Mouse (Mus musculus) regulatory T cell (primary cell): ENCODE results near the gene A530084C06Rik.

Experiments
- in situ Hi-C: fragments of 300-600 bp; cut with MboI, MseI; formaldehyde crosslinking; loops from one replicate; pipeline ENCODE4 v1.15.1; 2025; ENCODE audit warnings: high pct_unique_total_duplicates

The A530084C06Rik gene

DNA sequence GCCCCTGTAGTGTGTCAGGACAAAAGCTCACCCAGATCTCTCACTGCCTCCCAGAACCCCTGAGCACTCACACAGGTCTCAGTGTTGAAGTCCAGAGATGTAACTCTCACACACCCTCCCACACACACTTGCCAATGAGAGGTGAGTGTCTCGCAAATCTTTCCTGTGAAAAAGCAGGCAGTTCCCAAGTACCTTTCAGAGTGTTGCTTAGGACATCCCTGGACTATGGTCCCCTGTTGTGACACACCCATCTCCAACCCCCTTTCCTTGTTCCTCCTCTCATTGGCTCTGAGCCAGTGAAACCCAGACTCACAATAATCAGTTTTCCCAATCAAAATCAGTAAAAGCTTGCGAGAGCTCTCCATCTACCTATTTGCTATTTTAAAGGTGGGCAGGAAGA lies 12.3 kb downstream of the A530084C06Rik start:
- in situ Hi-C loops = no loop called here

- in situ Hi-C loops = no loop called here
These were observed 16.1 kb downstream of the A530084C06Rik start for GRCm38 (mm10) chr13:31543021-31543420.

DNA sequence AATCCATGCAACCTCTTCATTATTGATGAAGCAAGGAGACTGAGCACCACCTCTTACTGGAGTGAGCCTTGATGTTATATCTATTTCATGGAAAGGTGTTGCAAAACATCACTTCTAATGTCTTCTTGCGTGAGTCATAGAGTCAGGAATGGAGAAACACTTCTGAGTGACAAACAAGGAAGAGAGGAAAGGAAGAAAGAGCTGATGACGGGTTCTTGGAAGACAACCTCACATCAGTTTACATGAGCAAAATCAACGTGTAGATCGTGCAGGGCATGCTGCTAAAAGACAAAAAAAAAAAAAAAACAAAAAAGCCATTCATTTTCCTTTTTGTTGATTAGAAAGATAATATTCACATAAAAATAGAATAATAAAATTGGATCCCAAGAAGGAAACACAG lies 24.4 kb downstream of the A530084C06Rik start:
- in situ Hi-C loops = no loop called here

DNA sequence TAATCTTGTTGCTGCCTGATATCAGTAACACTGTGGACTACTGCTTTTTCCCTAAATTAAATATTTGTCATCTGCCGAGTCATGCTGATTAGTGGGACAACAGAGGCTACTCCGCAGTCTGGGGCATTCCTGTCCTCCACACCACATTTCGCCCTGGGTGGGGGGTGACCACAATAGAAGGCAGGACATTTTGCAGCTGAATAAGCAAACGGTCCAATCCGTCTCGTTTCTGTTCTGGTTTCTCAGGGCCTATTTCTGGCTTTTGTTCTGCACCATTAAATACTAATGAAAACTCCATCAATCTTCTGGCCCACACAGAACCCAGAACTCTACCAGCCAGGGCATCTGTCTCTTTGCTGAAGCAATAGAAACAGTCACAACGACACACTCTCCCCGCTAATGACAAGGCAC lies 27.5 kb downstream of the A530084C06Rik start:
- in situ Hi-C loops = no loop called here

DNA sequence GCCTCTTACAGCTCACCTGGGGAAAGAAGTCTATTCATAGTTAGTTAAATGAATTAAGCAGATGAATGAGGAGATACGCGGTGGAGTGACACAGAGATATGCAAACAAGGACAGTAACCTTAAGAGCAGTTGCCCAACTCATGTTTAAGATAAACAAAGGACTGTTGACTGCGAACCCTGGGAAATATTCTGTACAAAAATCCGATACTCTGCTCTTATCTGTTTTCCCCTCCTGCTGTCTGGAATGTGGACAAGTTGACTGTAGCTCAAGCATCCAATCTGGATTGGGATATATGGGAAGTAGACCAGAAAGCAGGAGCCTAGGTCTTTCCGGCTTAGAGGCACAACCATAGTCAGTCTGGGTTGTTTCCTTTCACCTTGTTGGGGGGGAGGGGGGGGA lies 27.9 kb downstream of the A530084C06Rik start:
- in situ Hi-C loops = no loop called here

DNA sequence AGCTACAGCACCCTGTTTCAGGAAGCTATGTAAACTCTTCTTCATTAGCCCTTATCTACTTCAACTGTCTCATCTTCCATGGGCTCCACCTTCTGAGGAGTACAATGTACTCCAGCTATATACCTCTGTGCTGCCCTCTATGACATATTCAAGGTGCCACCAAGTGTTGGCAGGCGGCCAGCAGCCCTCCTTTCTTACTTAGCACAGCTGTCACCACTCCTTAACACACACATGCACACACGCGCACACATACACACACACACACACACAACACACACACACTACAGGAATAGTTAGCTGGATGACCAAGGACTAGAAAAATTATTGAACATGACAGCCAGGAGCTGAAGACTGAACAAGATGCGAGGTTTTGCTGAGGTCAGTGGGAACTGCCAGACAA lies 34.2 kb downstream of the A530084C06Rik start:
- in situ Hi-C loops = no loop called here

- in situ Hi-C loops = no loop called here
These were observed 40.2 kb downstream of the A530084C06Rik start for GRCm38 (mm10) chr13:31518971-31519370.

- in situ Hi-C loops = no loop called here
These were observed 40.7 kb downstream of the A530084C06Rik start for GRCm38 (mm10) chr13:31518411-31518886.

GRCm38 (mm10) chr13:31515261-31515660 lies 43.9 kb downstream of the A530084C06Rik start:
- in situ Hi-C loops = no loop called here

DNA sequence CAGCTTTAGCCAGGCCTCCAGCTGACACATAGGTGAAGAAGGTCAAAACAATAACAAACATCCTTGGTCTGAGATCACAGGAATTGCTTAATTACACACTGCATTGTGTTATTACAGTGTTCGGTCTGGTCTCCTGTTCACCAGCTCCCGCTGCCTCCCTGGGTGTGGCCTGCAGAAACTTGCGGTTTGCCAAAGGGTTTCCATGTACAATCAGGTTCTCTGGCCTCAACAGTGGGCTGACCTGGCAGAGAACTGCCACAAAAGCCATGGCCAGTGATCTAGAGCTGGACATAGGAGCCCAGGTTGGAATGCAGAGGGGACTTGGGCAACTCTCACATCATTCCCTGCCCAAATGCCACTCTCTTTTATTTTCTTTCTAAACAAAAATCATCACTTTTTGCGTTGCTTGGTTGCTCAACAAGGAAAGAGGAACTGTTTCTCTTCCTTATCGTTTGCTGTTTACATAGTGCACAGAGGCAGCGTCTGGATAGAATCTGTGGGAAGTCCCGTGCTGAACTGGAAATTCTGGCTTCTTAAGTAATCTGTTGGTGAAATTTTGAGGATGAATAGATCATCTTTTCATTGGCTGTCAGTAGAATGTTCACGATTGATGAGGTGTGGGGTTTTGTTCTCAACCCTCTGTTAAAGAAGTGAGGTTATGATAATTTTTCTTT lies 52.5 kb downstream of the A530084C06Rik start:
- in situ Hi-C loops = no loop called here
